Mouse (Mus musculus) hindbrain, embryonic 14.5 days (tissue): ENCODE measurements at regions not wholly inside any gene's neighbourhood (a gene's known extent, or its start where the extent isn't known, plus 50 kb on each side); places are given as distances from the start of the nearest gene placed in this dataset.
A peak's percentile ranks its signal among the peaks of the same experiment; 100 is the strongest.

ENCODE experiments used
- ATAC-seq: fragments of 200-750 bp; cut with Nextera tagmentation; 2 replicates; pipeline ENCODE4 v1.8.0; 2017; ENCODE audit warnings: moderate number of reproducible peaks, mild to moderate bottlenecking, moderate TSS enrichment, moderate library complexity; ENCODE audit not compliant: low FRiP score
- DNase-seq: peaks from one replicate; pipeline ENCODE4 v3.0.0-alpha.2; 2015; ENCODE audit warnings: low spot score
- H3K27ac ChIP-seq: fragments of 300-500 bp; sonication (generic); 2 replicates; pipeline ENCODE4 v1.5.1; 2014; ENCODE audit warnings: mild to moderate bottlenecking, moderate library complexity
- H3K27me3 ChIP-seq: fragments of 300-500 bp; sonication (generic); 2 replicates; pipeline ENCODE4 v1.6.1; 2014; ENCODE audit warnings: mild to moderate bottlenecking, low read length, mixed read lengths; ENCODE audit not compliant: control insufficient read depth, insufficient read depth
- H3K36me3 ChIP-seq: fragments of 300-500 bp; sonication (generic); replicated peaks from 2 replicates; pipeline ENCODE4 v1.6.1; 2014; ENCODE audit not compliant: control insufficient read depth, insufficient read depth
- H3K4me1 ChIP-seq: fragments of 300-500 bp; sonication (generic); replicated peaks from 2 replicates; pipeline ENCODE4 v1.6.1; 2014; ENCODE audit warnings: antibody characterized with exemption, low read length, mixed read lengths; ENCODE audit not compliant: control insufficient read depth, insufficient read depth
- H3K4me2 ChIP-seq: fragments of 300-500 bp; sonication (generic); replicated peaks from 2 replicates; pipeline ENCODE4 v1.6.1; 2014; ENCODE audit warnings: mild to moderate bottlenecking, moderate library complexity
- H3K4me3 ChIP-seq: fragments of 300-500 bp; sonication (generic); replicated peaks from 2 replicates; pipeline ENCODE4 v1.5.1; 2014; ENCODE audit warnings: mild to moderate bottlenecking, low read length
- H3K9ac ChIP-seq: fragments of 300-500 bp; sonication (generic); 2 replicates; pipeline ENCODE4 v1.6.1; 2014
- H3K9me3 ChIP-seq: fragments of 300-500 bp; sonication (generic); 2 replicates; pipeline ENCODE4 v1.6.1; 2016; ENCODE audit warnings: low read length; ENCODE audit not compliant: control insufficient read depth
- WGBS: fragments of 180-500 bp; shearing (Covaris S2); extraction: QIAGEN DNeasy Blood & Tissue Kit; methylation state at CpG from one replicate; pipeline ENCODE4 v1.1.7; 2014; 5-methylcytosine and 5-hydroxymethylcytosine counted together

- Histone ChIP-seq H3K9ac (no peak overlapping the region), H3K4me2 (peak overlapping the region; percentile 19; the same call in 1 of the 2 replicates)
These were observed 85.1 kb upstream of the Smlr1 start for GRCm38 (mm10) chr10:25620939-25621746.

GRCm38 (mm10) chr10:25619702-25620101 lies 83.6 kb upstream of the Smlr1 start:
- Histone ChIP-seq H3K4me1 (peaks cover 8% of the 10 kb centered on the region), H3K9ac (no peak overlapping the region), H3K27ac (no peak overlapping the region), H3K27me3 (no peaks in the 10 kb centered on the region), H3K9me3 (peaks cover 5% of the 10 kb centered on the region), H3K36me3 (no peaks in the 10 kb centered on the region), H3K4me3 (no peak overlapping the region), H3K4me2 (no peak overlapping the region)
- no peak for ATAC-seq
- WGBS: 97% methylated on average over 2 of the region's 2 CpGs
- no peak for DNase-seq

More at GRCm38 (mm10) chr10:25620939-25621746, 85.1 kb upstream of the Smlr1 start:
- H3K4me3 ChIP-seq: no peak overlapping the region
- H3K9me3 ChIP-seq: no peaks in the 10 kb centered on the region; the same call in 1 of the 2 replicates
- no peaks in the 10 kb centered on the region for H3K27me3 ChIP-seq
- no peaks in the 10 kb centered on the region for H3K36me3 ChIP-seq
- peak overlapping the region; percentile 28; the same call in 1 of the 2 replicates for H3K27ac ChIP-seq
- H3K4me1 ChIP-seq: peaks cover 8% of the 10 kb centered on the region
- peak; percentile 69; the same call in 1 of the 2 replicates for ATAC-seq
- WGBS: 27% methylated on average over 10 of the region's 10 CpGs
- peak; percentile 66 for DNase-seq

GRCm38 (mm10) chr10:25601471-25601870 lies 65.4 kb upstream of the Smlr1 start:
- H3K4me1 ChIP-seq: no peaks in the 10 kb centered on the region
- H3K9me3 ChIP-seq: no peaks in the 10 kb centered on the region
- H3K36me3 ChIP-seq: no peaks in the 10 kb centered on the region
- DNase-seq (no peak), ATAC-seq (no peak)
- WGBS: 88% methylated on average over 2 of the region's 2 CpGs
- no peak overlapping the region for H3K27ac ChIP-seq
- no peak overlapping the region for H3K9ac ChIP-seq
- H3K27me3 ChIP-seq: no peaks in the 10 kb centered on the region
- H3K4me2 ChIP-seq: no peak overlapping the region
- H3K4me3 ChIP-seq: no peak overlapping the region

GRCm38 (mm10) chr10:25589316-25589645 lies 53.2 kb upstream of the Smlr1 start:
- no peaks in the 10 kb centered on the region for H3K36me3 ChIP-seq
- DNase-seq (no peak), ATAC-seq (no peak)
- H3K27me3 ChIP-seq: no peaks in the 10 kb centered on the region
- no peak overlapping the region for H3K9ac ChIP-seq
- H3K4me3 ChIP-seq: no peak overlapping the region
- no peaks in the 10 kb centered on the region for H3K9me3 ChIP-seq
- 85% methylated on average over 2 of the region's 2 CpGs for WGBS
- H3K27ac ChIP-seq: no peak overlapping the region
- H3K4me2 ChIP-seq: no peak overlapping the region
- H3K4me1 ChIP-seq: no peaks in the 10 kb centered on the region

- Histone ChIP-seq H3K9me3 (no peaks in the 10 kb centered on the region), H3K27me3 (no peaks in the 10 kb centered on the region), H3K4me1 (no peaks in the 10 kb centered on the region), H3K27ac (no peak overlapping the region), H3K36me3 (no peaks in the 10 kb centered on the region), H3K4me2 (no peak overlapping the region), H3K4me3 (no peak overlapping the region), H3K9ac (no peak overlapping the region)
- 78% methylated on average over 12 of the region's 12 CpGs for WGBS
- ATAC-seq (no peak), DNase-seq (no peak)
These were observed 52.7 kb upstream of the Smlr1 start for GRCm38 (mm10) chr10:25588611-25589315.
